Mouse (Mus musculus) CH12F3 (cell line): ENCODE measurements around the gene Gm4064.
"Not testable (repeated sequence)": the region's sequence is repeated elsewhere in the genome, so short reads cannot be mapped to it uniquely, and the experiment has no call there.

Experiments used
- in situ Hi-C: fragments of 300-500 bp; cut with MboI; formaldehyde crosslinking; loops from 2 replicates; pipeline ENCODE4 v1.14.3; 2020; ENCODE audit warnings: low sequenced_read_pairs

Gm4064 gene

DNA sequence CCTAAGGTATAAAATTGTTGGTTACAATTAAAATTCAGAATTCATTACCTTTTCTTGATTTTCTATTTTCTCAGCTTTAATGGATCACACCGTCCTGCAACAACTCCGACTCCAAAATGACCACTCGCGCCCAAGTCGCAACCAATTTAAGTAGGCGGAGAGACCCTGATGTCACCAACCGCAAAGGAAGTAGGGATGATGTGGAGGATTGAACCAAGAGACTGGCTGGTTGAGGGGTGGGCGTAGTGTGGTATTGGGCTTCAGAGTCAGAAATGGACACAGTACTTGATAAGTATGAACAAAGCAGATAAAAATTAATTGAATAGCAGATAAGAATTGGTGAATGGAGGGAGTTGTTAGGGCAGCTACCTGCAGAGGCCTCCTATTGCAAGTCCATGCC lies at the start of gene Gm4064:
Gene Gm4064, minus strand, starts transcription at position 101 of the 400 bp plus-strand sequence.
- in situ Hi-C loops, result not testable (repeated sequence)

DNA sequence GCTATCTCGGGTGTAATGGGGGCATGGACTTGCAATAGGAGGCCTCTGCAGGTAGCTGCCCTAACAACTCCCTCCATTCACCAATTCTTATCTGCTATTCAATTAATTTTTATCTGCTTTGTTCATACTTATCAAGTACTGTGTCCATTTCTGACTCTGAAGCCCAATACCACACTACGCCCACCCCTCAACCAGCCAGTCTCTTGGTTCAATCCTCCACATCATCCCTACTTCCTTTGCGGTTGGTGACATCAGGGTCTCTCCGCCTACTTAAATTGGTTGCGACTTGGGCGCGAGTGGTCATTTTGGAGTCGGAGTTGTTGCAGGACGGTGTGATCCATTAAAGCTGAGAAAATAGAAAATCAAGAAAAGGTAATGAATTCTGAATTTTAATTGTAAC lies 34.4 kb upstream of the Gm4064 start, which contains the start of the genes Rbmy and Gm10256:
Gene Rbmy, plus strand, starts transcription at position 301 of the 400 bp plus-strand sequence.
Gene Gm10256, plus strand, starts transcription at position 320 of the 400 bp plus-strand sequence.
- in situ Hi-C loops, result not testable (repeated sequence)
